ENCODE assay signal across 18 mouse cellular contexts in the genomic region with DNA sequence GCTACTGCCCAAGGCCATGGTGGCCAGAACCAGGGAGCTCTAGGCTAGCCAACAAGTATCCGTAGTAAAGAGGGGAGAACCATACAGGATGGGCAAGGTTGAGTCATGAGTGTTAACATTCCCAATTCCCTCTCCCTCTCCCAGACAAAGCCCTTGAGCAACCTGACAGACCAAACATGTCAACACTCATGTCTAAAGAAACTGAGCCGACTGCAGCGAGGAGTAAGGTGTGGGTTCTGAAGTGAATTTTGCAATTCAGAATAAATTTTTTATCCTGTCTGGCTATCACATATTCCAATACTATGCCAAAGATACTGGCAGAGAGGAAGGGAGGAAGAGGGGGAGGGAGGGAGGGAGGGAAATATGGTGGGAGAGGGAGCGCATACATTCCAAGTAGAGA. TPM values are rescaled to one million over a fixed set of nuclear protein-coding genes. Genes with fewer than 3 reads are reported as not detected.
"Had no signal": no experiment of that assay in that cellular context is flagged by ENCODE, and none has a peak within 500 bp of the region (broad histone marks: within the 10 kb centered on the region; RNA-seq: fewer than 3 reads in every experiment).

No protein-coding gene starts in this region.

- H3K36me3 ChIP-seq: liver, embryonic 13.5 days; midbrain, embryonic 10.5 days; midbrain, embryonic 13.5 days; neural tube, embryonic 13.5 days had no signal

- H3K4me2 ChIP-seq: liver, embryonic 13.5 days; midbrain, embryonic 13.5 days; neural tube, embryonic 13.5 days had no signal

- ATAC-seq: midbrain, embryonic 13.5 days; midbrain, embryonic 16.5 days had no signal

- H3K4me1 ChIP-seq: midbrain, embryonic 13.5 days; neural tube, embryonic 13.5 days had no signal

- H3K4me3 ChIP-seq: layer of hippocampus, adult 2 months; left cerebral cortex, adult 2 months; liver, embryonic 13.5 days; megakaryocyte, embryonic 14.5 days; midbrain, embryonic 10.5 days; midbrain, embryonic 13.5 days; myocyte; neural tube, embryonic 13.5 days had no signal

- H3K27me3 ChIP-seq: liver, embryonic 13.5 days; midbrain, embryonic 13.5 days; neural tube, embryonic 13.5 days had no signal

- H3K27ac ChIP-seq: layer of hippocampus, adult 2 months; left cerebral cortex, adult 2 months; liver, embryonic 13.5 days; midbrain, embryonic 10.5 days; midbrain, embryonic 13.5 days; neural tube, embryonic 13.5 days had no signal

- H3K9ac ChIP-seq: liver, embryonic 13.5 days; midbrain, embryonic 13.5 days; neural tube, embryonic 13.5 days had no signal

- H3K9me3 ChIP-seq: liver, embryonic 13.5 days; megakaryocyte, embryonic 14.5 days; midbrain, embryonic 10.5 days; midbrain, embryonic 13.5 days; neural tube, embryonic 13.5 days had no signal

- DNase-seq: kidney, adult 9 months; kidney, postnatal 14 days; kidney, postnatal 4 days; layer of hippocampus, adult 9-11 months; layer of hippocampus, postnatal 36 days; liver, embryonic 13.5 days; lung, adult 2 months; thymus, adult 18-20 months; thymus, postnatal 4 days had no signal

RNA-seq across cellular contexts. Expression of a gene that starts 33.6 kb away (rescaled TPM):
- polyA plus RNA-seq: midbrain, embryonic 10.5 days; midbrain, embryonic 13.5 days had no signal

RNA-seq across cellular contexts. Expression of a gene that starts 33.6 kb away (rescaled TPM):
- polyA plus RNA-seq: neural tube, embryonic 13.5 days; testis, adult 2 months had no signal
